Mouse (Mus musculus) limb, embryonic 10.5 days (tissue): ENCODE measurements around the gene Olfr463. TPM values are rescaled to one million over a fixed set of nuclear protein-coding genes. Genes with fewer than 3 reads are reported as not detected.
"Not testable (repeated sequence)": the region's sequence is repeated elsewhere in the genome, so short reads cannot be mapped to it uniquely, and the experiment has no call there.

Experiments used
- DNase-seq: peaks from one replicate; pipeline ENCODE4 v3.0.0-alpha.2; 2017; ENCODE audit warnings: low spot score
- H3K27ac ChIP-seq: fragments of 300-500 bp; sonication (generic); 2 replicates; pipeline ENCODE4 v1.5.1; 2016; ENCODE audit warnings: mild to moderate bottlenecking
- H3K27me3 ChIP-seq: fragments of 300-500 bp; sonication (generic); 2 replicates; pipeline ENCODE4 v1.6.1; 2016; ENCODE audit warnings: low read depth, mild to moderate bottlenecking; ENCODE audit not compliant: poor library complexity, severe bottlenecking
- H3K36me3 ChIP-seq: fragments of 300-500 bp; sonication (generic); 2 replicates; pipeline ENCODE4 v1.6.1; 2016; ENCODE audit warnings: mild to moderate bottlenecking, moderate library complexity
- H3K4me1 ChIP-seq: fragments of 300-500 bp; sonication (generic); 2 replicates; pipeline ENCODE4 v1.6.1; 2016
- H3K4me3 ChIP-seq: fragments of 300-500 bp; sonication (generic); 2 replicates; pipeline ENCODE4 v1.5.1; 2016; ENCODE audit warnings: mild to moderate bottlenecking, moderate library complexity
- H3K9me3 ChIP-seq: fragments of 300-500 bp; sonication (generic); replicated peaks from 2 replicates; pipeline ENCODE4 v1.6.1; 2016; ENCODE audit warnings: mild to moderate bottlenecking
- WGBS: fragments of 180-500 bp; shearing (Covaris S2); methylation state at CpG from one replicate; pipeline ENCODE4 v1.1.7; 2016; 5-methylcytosine and 5-hydroxymethylcytosine counted together
- polyA plus RNA-seq: library from polyadenylated mRNA; unstranded; fragments of >200 nt; fragmentation: Nextera tagmentation; extraction: Ambion mirVana; gene quantifications from 2 replicates; pipeline ENCODE4 v1.2.1, GENCODE M21; 2016

Olfr463 gene
- polyA plus RNA-seq, 1 experiment from 2014 or later, result not detected

DNA sequence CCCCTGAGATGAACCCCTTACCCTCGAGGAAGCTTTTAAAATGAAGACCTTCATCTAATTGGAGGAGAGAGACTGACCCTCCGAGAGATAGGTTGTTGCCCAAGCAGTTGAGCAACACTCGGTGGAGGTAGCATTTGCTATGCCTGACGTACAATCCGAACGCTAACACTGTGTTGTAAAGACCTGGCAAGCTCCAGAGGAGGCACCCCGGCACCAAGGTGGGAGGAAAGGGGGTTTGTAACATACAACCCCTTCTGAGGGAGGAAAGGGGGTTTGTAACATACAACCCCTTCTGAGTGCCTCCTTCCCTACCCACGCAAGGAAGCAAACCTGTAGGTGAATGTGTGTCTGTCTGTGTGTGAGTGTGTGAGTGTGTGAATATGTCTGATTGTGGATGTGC, 25.4 kb downstream of the Olfr463 start:
- Histone ChIP-seq H3K27me3 (no peaks in the 10 kb centered on the region), H3K4me3 (no peak overlapping the region), H3K36me3 (no peaks in the 10 kb centered on the region), H3K9me3 (no peaks in the 10 kb centered on the region), H3K4me1 (0 out of 2 replicates have a peak, but pooled peaks cover 2% of the 10 kb centered on the region), H3K27ac (no peak overlapping the region)
- DNase-seq, result no peak
- WGBS, result 65% methylated on average over 8 of the region's 8 CpGs

DNA sequence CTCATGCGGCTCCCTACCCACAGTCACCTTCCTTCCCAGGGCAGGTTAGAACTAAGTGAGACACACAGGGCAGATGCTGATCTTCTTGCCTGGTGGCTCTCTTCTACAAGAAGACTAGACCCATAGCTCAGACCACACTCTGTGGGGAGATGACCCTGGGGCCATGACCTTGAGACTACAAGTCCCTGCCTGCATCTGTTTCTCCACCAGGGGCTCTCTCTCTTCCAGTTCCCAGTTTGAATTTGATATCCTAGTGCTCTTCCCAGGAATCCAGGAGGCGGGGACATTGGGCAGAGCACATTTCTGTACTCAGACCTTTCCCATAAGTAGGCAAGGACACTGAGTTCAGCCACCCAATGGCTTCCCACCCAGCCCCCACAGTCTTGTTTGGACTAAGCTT, 27.1 kb downstream of the Olfr463 start:
- no peaks in the 10 kb centered on the region for H3K27me3 ChIP-seq
- H3K4me3 ChIP-seq, result no peak overlapping the region
- DNase-seq, result no peak
- H3K27ac ChIP-seq, result no peak overlapping the region
- H3K4me1 ChIP-seq, result 0 out of 2 replicates have a peak, but pooled peaks cover 2% of the 10 kb centered on the region
- 89% methylated on average over 2 of the region's 2 CpGs for WGBS
- no peaks in the 10 kb centered on the region for H3K36me3 ChIP-seq
- no peaks in the 10 kb centered on the region for H3K9me3 ChIP-seq

DNA sequence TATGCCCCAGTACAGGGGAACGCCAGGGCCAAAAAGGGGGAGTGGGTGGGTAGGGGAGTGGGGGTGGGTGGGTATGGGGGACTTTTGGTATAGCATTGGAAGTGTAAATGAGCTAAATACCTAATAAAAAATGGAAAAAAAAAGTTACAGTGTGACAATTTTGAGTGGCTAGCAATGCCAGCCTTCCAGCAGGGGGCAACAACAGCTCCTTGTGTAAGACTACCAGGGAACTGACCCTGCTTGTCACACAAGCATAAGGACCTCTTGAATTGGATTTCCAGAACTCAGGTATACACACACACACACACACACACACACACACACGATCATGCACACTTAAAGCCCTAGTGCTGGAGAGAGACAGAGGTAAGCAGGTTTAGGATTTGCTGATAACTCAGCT, 30.3 kb downstream of the Olfr463 start:
- 90% methylated on average over 1 of the region's 2 CpGs for WGBS
- not testable (repeated sequence) for H3K9me3 ChIP-seq, H3K27ac ChIP-seq, DNase-seq, H3K4me1 ChIP-seq, H3K27me3 ChIP-seq, H3K4me3 ChIP-seq
- H3K36me3 ChIP-seq, result peaks cover 18% of the 10 kb centered on the region

DNA sequence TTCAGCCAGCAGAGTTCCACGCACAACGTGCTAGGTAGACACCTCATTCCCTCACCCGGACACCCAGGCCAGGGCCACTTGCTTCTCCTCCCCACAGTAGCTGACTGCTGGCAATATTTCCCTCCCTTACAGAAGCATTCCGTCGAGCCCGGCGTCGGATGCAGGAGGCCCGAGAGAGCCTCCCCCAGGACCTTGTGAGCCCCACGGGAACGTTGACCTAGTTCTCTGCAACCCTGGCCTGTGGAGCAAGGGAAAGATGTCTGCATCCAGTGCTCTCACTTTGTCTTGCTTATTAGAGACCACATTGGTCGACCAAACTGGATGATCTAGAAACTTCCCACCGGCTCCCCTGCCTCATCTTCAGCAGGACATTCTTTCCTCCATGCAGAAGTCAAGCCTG, 34.4 kb downstream of the Olfr463 start:
- no peaks in the 10 kb centered on the region for H3K27me3 ChIP-seq
- peaks cover 53% of the 10 kb centered on the region for H3K36me3 ChIP-seq
- no peaks in the 10 kb centered on the region for H3K9me3 ChIP-seq
- 93% methylated on average over 13 of the region's 13 CpGs for WGBS
- H3K4me3 ChIP-seq, result no peak overlapping the region
- no peak for DNase-seq
- H3K27ac ChIP-seq, result no peak overlapping the region
- no peaks in the 10 kb centered on the region for H3K4me1 ChIP-seq

DNA sequence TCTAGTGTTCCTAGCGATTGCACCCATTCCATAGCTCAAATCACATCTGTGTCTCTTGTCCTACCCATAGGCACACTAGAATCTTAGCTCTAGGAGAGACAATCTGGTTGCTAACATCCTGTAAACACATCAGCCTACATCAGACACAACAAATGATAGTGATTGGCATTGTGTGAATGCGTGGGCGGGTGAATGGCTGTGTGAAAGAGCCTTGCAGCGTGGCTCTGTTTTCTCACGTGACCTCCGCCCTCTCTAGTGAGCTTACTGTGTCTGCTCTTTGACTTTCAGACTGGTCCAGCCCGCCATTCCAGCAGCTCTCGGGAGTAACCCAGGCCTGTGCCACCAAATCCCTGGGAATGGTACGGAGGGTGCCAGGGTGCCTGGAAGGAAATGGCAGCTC, 36.8 kb downstream of the Olfr463 start:
- Histone ChIP-seq H3K27ac (no peak overlapping the region), H3K36me3 (peaks cover 70% of the 10 kb centered on the region), H3K27me3 (no peaks in the 10 kb centered on the region), H3K4me3 (no peak overlapping the region), H3K9me3 (no peaks in the 10 kb centered on the region), H3K4me1 (no peaks in the 10 kb centered on the region)
- no peak for DNase-seq
- WGBS, result 83% methylated on average over 9 of the region's 9 CpGs

DNA sequence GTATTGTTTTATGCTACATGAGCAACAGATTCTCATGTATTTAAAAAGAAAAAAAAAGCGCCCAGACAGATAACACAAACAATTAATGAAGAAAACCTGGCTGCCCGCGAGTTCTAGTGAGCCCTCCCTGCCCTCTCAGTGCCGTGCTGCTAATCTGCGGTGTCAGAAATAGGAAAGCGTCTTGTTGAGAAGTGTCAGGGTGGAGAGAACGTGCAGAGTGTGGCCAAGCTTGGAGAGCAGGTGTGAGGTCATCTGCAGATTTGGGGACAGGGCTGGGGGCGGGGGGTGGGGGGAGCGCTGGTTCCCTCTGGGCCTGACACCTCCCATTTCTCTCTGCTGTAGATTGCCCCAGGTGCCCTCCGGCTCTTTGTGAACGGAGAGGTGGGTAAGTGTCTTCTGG, 37.9 kb downstream of the Olfr463 start:
- Histone ChIP-seq H3K27me3 (no peaks in the 10 kb centered on the region), H3K4me3 (no peak overlapping the region), H3K36me3 (peaks cover 70% of the 10 kb centered on the region), H3K4me1 (no peaks in the 10 kb centered on the region), H3K27ac (no peak overlapping the region), H3K9me3 (no peaks in the 10 kb centered on the region)
- 92% methylated on average over 11 of the region's 11 CpGs for WGBS
- no peak for DNase-seq

DNA sequence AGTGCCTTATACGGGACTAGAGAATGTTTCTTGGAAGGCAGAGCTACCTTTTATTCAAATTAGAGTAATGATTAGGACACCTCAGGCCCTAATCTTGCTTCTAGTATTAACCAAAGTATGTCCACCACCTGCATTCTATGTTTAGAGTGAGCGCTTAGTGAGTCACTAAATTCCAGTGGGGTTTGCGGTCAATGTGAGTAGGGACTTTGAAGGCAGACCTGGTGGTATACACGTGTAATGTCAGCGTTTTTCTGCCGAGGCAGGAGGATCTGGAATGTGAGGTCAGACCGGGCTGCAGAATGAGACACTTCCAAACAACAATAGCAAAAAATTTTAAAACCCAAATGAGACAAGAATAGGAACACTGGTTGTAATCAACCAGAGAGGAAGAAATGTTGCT, 42.6 kb downstream of the Olfr463 start:
- Histone ChIP-seq H3K4me3 (no peak overlapping the region), H3K4me1 (peaks cover 16% of the 10 kb centered on the region), H3K27ac (no peak overlapping the region), H3K9me3 (no peaks in the 10 kb centered on the region), H3K27me3 (no peaks in the 10 kb centered on the region), H3K36me3 (peaks cover 29% of the 10 kb centered on the region)
- WGBS, result 93% methylated on average over 7 of the region's 7 CpGs
- no peak for DNase-seq

DNA sequence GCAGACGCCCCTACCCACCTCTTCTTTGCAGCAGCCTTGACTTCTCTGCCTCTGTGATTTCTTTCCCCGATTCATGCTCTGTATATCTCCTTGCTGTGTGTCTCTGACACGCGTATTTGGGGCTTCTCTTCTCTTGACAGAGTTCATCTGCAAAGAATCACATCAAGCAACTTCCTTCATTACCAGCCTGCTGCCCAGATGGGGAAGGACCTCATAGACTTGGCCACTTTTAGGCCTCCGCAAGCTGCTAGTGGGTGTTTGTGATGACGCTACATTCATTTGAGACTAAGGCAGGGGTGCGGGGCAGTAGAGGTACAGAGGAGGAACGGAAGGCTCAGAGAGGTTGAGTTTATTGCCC, 43.6 kb downstream of the Olfr463 start:
- Histone ChIP-seq H3K4me1 (peaks cover 16% of the 10 kb centered on the region), H3K27me3 (no peaks in the 10 kb centered on the region), H3K27ac (peak overlapping the region; percentile 85), H3K36me3 (peaks cover 25% of the 10 kb centered on the region), H3K4me3 (peak overlapping the region; percentile 71), H3K9me3 (no peaks in the 10 kb centered on the region)
- no peak for DNase-seq
- 40% methylated on average over 8 of the region's 8 CpGs for WGBS

DNA sequence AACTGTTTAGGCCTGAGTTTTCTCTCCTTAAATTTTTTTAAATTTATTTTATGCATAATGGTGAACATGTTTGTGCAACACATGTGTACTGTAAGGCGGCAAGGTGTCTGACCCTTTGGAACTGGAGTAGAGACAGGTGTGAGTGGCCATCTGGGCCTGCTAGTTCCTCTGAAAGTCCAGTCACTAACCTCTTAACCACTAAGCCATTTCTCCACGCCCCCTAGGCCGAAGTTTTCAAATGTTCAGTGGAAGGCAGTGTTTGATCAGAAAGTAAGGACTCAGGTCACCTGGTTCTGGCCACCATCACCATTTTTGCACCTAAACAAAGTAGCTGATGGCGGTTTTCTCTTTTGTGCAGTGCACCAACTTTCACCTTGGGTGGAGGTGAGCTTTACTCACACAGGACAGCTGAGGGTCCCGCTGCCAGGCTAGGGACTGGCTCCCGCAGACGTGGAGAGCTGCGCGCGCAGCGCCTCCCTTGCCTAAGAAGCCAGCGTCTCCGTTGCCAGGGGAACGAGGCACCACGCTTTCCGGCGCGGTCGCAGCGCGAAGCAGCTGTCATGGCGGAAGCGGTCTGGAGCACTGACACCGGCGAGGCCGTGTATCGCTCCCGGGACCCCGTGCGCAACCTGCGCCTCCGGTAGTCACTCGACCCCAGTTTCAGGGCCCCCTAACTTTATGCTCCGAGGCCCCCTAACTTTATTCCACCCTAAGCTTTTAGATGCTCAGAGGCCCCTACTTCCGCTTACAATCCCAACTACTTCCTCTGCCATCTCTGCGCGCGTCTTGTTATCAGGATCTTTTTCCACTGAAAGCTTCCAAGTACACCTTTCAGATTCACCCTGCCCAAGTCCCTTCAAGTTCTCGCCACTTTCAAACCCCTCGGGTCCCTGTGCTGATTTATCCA, 44.2 kb downstream of the Olfr463 start, which contains the start of gene Mks1:
Gene Mks1, plus strand, starts transcription at position 526 of the 907 bp plus-strand sequence.
- 5% methylated on average over 40 of the region's 40 CpGs for WGBS
- Histone ChIP-seq H3K27me3 (no peaks in the 10 kb centered on the region), H3K4me1 (peaks cover 16% of the 10 kb centered on the region), H3K4me3 (peak within 1 kb of the TSS; percentile 71), H3K9me3 (no peaks in the 10 kb centered on the region), H3K36me3 (peaks cover 19% of the 10 kb centered on the region), H3K27ac (peak within 1 kb of the TSS; percentile 85)
- DNase-seq, result peak; percentile 99

DNA sequence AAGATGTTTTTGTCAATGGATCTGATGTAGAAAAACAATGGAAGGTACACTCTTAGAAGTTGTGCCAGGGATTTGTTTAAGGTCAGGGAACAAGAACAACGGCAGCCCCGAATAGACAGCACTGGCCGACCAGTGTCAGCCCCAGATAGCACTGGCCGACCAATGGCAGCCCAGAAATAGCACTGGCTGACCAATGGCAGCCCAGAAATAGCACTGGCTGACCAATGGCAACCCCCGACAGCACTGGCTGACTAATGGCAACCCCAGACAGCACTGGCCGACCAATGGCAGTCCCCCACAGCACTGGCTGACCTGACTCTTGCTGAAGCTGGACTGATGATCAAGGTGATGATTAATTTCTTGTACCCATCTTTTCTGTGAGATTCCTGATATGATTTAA, 49.3 kb downstream of the Olfr463 start:
- Histone ChIP-seq H3K4me1 (peaks cover 5% of the 10 kb centered on the region), H3K9me3 (no peaks in the 10 kb centered on the region), H3K27me3 (no peaks in the 10 kb centered on the region), H3K4me3 (no peak overlapping the region), H3K36me3 (no peaks in the 10 kb centered on the region), H3K27ac (no peak overlapping the region)
- WGBS, result 81% methylated on average over 6 of the region's 6 CpGs
- DNase-seq, result no peak

DNA sequence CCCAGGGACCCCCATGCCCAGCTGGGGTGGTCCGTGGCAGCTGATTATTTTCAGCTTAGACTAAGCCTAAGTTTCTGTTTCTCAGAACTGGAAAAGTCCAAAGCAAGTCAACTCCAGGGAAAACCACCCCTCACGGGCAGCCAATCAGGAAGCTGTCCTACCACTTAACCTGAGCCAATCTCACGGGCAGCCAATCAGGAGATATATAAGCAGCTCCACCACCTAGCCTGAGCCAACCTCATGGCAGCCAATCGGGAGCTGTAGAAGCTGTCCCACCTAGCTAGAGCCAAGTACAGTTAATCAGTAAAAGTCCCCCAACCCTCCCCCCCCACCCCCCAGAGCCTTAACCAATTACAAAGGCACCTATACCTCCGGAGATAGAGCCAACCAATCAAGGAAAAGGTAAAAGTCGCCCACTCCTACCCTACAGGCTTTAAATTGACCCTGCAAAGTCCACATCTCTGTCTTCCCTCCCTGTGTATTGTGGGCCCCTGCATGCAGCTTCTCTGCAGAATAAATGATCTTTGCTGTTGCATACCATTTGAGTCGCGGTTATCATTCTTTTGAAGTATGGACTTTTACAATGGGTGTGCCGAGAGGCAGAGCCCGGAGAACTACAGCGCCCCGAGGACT, 50.1 kb downstream of the Olfr463 start:
- Histone ChIP-seq H3K9me3 (no peaks in the 10 kb centered on the region), H3K4me3 (no peak overlapping the region), H3K27ac (no peak overlapping the region), H3K27me3 (no peaks in the 10 kb centered on the region), H3K36me3 (no peaks in the 10 kb centered on the region), H3K4me1 (no peaks in the 10 kb centered on the region)
- DNase-seq, result no peak
- WGBS, result 89% methylated on average over 12 of the region's 12 CpGs
